Mouse (Mus musculus) ovary, adult 18-20 months (tissue): ENCODE data around the gene Txnrd2.
A peak's percentile ranks its signal among the peaks of the same experiment; 100 is the strongest.

Experiments
- DNase-seq: peaks from one replicate; pipeline ENCODE4 v3.0.0; 2022; ENCODE audit warnings: low spot score, mixed read lengths

Txnrd2 gene

DNA sequence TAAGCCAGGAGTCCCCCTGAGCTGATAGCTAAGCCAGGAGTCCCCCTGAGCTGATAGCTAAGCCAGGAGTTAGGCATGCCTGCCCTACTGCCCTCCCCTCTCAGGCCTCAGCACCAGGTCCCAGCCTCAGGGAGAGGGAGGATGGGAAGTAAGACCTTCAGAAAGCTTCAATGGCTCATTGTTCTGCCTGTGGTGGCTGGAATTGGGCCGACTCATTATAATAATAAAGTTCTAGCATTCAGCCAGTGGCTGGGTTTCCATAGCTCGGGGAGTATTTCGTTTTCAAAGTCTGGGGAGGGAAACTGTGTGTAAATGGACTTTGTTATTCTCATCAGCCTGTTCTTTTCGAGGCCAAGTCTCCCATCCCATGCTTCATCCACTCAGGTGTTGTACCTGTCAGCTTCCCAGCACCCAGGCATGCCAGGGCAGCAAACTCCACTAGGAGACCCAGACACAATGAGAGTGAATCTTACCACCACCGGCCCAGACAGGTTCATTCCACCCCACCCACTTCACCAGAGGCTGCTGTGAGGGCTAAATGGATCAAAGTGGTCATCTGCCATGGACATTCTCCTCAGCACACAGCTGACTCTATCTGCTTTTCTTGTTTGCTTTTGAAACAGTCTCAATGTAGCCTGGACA, 58.7 kb downstream of the Txnrd2 start:
- DNase-seq: no peak

DNA sequence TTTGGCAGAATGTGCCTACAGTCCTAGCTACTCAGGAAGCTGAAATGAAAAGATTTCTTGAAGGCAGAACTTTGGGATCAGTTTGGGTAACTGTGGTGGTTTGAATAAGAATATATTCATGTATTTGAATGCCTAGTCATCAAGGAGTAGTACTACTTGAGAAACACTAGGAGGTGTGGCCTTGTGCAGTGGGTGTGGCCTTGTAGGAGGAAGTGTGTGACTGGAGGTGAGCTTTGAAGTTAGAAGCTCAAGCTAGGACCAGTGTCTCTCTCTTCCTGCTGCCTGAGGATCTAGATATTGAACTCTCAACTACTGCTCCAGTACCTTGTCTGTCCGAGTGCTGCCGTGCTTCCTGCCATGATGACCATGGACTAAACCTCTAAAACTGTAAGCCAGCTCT, 59.9 kb downstream of the Txnrd2 start:
- DNase-seq: no peak

DNA sequence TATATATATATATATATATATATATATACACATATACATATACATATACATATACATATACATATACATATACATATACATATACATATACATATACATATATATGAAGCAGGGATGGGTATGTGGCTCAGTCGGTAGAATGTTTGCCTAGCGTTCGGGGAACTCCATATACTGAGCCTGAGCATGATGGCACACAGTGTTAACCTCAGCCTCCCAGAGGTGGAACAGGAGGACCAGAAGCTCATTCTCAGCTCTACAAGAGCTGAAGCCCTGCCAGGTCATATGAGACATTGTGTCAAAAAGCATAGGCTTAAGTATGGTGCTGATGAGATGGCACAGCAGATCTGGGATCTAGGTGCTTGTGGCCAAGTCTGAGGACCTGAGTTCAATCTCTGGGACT, 64.1 kb downstream of the Txnrd2 start:
- DNase-seq: no peak

DNA sequence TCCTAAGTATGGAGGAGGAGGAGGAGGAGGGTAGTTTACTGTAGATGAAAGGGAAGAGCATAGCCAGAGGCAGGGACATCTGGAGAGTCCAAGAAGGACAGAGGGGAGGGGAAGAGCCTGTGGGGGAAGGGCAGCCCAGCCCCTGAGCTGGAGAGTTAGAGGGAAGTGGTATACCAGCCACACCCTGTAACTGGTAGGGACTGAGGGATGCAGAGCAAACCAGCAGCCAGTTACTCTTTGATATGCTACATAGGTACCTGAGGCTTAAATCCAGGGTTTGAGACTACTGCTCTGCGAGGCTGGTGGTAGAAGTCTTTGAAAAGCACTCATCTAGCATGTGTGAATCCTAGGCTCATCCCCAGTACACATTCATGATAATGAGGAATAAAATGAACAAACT, 64.7 kb downstream of the Txnrd2 start:
- DNase-seq: no peak

DNA sequence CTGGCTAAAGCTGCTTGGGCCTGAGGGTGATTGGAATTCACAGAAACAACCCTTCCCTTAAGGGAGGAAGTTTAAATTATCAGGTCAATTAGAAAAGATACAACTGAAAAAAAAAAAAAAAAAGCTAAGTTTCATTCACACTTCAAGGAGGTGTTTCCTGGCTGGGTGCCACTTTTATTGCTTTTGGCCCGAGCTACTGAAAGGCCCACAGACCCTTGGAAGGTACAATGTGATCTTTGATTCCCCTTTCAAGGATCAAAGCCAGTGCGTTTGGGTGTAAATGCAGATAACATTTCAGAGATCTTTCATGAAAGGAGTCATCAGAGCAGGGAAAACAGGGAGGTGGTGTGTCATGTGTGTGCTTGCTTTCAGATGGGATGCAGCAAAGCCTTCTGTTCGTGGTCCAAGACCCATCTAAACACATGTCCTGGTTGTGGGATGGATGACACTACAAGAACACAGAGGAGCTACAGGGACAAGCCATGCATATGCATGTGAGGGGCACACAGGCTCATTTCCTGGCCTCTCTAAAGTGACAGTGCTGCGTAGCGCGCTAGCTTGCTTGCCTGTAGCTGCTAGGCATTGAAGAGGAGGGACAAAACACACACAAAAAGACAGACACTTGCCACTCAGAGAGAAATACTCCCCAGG, 71.8 kb downstream of the Txnrd2 start:
- no peak for DNase-seq

DNA sequence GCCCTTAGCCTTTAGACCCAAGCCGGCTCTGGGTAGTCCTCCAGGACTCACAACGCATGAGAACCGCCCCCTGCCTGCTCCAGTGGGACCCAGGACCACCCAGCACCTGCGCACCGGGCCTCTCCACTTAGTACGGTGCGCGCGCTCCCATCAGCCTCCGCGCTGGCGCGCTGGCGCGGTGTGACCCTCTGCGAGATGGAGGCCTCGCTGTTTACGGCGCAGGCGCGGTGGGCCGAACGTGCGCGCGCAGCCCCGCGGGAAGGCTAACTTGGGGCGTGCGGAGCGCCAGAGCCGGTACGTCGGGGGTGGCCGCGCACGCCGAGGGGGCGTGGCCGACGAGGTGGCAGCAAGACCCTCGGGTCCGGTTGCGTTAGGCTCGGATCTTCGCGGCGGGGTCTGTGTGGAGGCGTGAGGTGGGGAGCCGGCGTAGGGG, 72.4 kb downstream of the Txnrd2 start, which contains the start of the genes Gnb1l and Rtl10:
Gene Gnb1l, plus strand, starts transcription at position 156 of the 433 bp plus-strand sequence.
Gene Rtl10, plus strand, starts transcription at position 344 of the 433 bp plus-strand sequence.
- peak; percentile 92 for DNase-seq

DNA sequence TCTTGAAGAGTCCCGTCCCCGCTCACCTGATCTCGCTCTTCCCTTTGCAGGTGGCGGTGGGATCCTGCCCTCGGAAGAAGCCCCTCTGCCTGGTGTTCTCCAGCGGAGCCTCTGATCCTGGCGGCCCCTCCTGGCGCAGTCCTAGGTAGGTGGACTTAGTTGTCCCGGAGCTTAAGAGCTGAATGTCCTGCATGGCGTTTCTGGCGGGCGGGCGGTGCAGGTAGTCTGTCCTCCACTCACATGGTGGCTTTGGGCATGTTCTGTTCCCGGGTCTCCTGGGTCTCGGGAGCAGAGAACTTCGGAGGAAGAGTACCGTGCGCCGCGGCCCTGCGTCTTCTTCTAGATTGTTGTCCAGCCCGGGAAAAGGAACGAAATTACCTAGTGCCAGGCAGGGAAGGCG, 72.8 kb downstream of the Txnrd2 start:
- DNase-seq: no peak

DNA sequence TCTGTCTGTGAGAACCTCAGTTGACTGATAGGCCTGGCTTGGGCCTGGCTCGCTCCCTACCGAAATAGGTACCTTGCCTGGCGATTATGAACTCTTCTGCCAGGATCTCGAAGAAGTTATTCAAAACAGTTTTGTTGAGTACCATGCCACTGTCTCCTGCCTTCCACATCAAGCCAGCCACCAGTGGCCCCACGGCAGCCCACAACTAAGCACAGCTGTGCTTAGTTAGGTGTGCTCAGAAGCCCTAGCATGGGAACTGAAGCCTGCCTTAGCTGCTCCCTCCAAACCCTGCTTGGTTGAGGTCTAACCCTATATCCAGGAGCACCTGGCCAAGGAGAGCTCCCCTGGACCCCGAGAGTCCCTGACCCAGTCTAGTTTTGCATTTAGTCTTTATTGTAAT, 75.3 kb downstream of the Txnrd2 start:
- DNase-seq: no peak

DNA sequence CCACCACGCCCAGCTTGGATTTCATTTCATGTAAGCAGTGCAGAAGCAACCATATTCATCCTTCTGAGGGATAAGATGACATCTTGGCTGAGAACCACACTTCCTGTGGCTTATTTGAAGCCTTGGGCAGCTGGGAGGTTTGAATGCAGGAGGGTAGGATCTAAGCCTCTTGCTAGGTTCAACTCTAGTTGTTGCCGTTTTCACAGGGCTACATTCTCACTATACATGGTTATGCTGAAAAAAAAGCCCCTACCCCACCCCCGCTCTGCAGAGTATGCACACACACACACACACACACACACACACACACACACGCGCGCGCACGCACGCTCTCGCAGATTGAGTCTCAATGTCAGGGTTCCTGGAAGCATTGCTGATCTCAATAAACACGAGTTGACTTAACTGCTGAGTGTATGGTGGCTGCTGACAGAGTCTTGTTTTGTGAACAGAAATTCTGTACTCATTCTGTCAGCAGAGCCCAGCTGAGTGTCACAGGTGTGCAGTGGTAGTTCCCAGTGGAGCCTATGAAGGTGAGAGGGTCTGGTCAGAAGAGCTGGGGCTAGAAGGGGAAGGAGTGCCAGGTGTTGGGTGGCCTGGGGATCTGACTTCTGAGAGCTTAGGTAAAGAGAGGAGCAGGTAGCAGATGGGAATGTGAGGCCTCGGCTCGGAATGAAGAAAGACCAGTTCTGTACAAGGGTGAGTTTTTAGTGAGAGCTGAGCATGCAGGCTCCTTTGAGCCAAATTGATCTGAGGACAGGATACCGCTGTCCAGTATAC, 77.6 kb downstream of the Txnrd2 start:
- no peak for DNase-seq

DNA sequence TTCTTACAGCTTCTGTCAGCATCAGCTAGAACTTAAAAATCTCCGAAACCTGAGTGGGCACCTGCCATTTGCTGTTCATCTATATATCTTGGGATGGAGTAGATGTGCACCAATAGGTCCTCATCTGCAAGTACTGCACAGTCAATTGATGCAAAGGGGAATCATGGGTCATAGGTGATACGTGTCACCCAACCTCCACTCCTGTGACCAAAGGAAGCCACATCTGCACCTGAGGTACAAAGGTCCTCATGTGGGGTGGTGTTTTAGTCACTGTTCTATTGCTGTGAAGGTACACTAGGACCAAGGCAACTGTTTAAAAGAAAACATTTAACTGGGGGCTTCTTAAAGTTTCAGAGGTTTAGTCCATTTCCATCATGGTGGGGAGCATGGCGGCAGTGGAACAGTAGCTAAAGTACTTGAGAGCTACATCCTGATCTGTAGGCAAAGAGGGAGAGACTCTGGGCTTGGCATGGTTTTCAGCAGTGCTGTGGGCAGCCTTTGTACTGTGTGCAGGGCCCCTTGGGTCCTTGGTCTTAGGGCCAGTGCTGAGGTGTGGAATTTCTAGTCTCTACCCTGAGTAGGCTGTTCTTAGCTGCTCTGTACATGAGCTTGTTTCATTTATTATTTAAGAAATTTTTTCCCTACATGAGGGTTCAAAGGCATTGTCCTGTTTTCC, 80.5 kb downstream of the Txnrd2 start:
- DNase-seq: no peak

DNA sequence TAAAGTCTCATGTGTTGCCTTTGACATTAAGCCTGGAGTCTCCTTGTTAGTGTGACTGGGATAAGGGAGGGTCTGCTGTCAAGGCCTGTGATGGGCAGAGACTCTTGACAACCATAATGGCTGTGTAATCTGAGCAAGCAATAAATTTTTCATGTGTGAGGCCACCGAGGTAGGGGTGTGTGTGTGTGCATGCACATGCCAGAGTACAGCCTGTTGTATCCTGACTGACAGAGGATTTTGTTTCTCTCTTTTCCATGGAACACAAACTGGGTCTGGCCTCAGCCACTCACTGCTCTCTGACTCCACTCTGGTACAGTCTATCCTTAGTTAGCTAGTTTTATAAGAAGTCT, 81.0 kb downstream of the Txnrd2 start:
- no peak for DNase-seq

DNA sequence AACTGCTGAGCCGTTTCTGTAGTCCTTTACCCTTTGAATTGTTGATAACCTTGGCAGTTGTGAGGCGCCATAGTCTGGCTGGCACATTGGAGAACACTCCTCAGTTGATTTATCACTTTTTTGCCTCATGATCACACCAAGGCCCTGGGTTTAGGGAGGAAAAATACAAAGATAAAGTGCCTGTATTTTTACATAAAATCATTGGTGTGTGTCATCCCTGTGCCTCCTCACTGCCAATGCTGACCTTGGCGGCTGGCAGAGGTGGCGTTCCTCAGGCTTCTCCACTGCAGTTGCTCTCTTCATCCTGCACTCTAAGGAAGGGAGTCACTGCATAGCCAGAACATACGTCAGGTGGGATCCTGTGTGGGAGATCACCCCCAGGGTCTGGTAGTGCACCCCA, 85.6 kb downstream of the Txnrd2 start:
- peak; percentile 35 for DNase-seq

DNA sequence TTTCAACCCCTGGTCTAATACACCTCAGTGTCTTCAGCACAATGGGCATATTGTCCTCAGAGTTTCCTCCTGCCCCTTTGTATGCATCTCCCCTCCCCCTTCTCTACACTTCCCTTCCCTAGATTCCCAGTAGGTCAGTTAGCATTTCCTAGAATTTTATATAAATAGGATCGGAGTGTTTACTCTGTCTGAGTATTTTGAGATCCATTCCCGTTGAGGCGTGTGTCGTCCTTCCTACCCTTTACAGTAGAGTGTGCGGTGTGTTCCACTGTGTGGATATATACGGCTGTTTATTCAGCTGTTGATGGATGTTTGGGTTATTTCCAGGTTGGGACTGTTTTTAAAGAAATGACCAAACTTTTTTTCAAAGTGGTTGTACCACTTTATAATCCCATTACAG, 87.3 kb downstream of the Txnrd2 start:
- no peak for DNase-seq

DNA sequence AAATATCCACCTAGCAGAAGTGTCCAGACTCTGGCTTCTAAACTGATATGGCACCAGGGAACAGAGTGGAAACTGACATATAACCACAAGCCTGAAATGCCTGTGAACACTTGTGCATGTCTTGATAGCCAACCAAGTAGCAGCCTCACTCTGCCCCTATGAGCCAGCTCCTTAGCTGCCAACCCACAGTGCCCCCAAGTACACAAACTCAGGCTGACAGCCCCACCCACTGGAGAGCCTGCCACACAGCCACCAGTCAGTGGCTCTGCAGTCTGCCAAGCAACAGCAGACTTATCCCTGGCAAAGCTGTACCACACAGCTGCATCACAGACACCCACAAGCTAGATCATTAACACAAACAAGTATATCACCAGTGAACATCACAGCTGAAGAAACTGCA, 91.9 kb downstream of the Txnrd2 start:
- DNase-seq: no peak

DNA sequence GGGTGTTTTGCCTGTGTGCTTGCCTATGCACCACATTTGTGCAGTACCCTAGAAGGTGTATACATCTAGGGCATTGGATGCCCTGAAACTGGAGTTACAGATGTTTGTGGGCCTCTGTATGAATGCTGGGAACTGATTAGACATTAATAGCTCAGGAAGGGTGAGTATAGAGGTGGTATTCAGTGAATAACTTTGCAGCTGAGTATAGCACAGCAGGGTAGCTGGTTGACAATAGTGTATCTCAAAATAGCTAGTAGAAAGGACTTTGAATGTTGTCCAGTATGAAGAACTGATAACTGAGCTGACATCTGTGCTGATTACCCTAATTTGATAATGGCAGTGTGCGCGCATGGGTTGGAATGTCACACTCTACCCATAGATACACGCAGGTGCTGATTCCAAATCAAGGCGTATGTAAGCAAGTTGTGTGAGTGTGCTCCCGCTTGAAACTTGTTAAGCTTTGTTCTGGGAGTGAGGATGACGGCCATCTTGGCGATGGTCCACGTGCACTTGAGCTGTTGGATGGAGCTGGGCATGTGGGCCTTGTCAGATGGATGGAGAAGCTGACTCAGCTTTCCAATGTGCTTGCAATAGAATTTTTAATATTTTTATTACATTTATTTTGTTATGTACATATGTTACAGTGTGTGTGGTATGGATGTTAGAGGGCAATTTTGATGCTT, 97.5 kb downstream of the Txnrd2 start:
- DNase-seq: no peak

DNA sequence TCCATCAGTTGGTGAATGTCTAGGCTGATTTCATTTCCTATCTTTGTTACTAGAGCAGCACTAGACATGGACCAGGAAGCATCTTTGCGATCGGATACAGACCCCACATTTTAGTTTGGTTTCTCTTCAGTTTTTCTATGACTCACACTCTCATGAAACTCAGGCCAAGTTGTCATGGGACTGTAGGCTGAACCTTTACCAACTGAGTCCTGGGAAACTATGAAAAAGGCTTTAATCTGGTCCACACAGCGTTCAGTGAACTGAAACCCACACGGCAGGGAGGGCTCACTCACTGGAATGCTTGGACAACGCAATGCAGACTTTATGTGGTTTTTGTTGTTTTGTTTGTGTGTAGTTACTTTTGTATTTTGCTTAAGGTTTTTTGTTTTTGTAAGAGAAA, 102.5 kb downstream of the Txnrd2 start:
- DNase-seq: no peak
